Mouse (Mus musculus) embryonic fibroblast, embryonic 13.5 days (primary cell): ENCODE data around the gene Gsk3a.
A peak's percentile ranks its signal among the peaks of the same experiment; 100 is the strongest.

Experiments
- CTCF ChIP-seq: IDR thresholded peaks from 2 replicates; pipeline ENCODE4 v1.5.1; 2011; ENCODE audit warnings: mild to moderate bottlenecking, control low read depth, low read length, moderate library complexity, borderline replicate concordance; ENCODE audit not compliant: insufficient read depth
- POLR2A ChIP-seq: IDR thresholded peaks from 2 replicates; pipeline ENCODE4 v1.6.1; 2011; ENCODE audit warnings: low read depth, mild to moderate bottlenecking, control low read depth, low read length, moderate library complexity

GRCm38 (mm10) chr7:25238015-25238706 is 510 bp upstream of the Gsk3a start:
- TF ChIP-seq CTCF (no peak), POLR2A (peak; percentile 55)
